Mouse (Mus musculus): ENCODE measurements around the gene Efcab6.

DNA sequence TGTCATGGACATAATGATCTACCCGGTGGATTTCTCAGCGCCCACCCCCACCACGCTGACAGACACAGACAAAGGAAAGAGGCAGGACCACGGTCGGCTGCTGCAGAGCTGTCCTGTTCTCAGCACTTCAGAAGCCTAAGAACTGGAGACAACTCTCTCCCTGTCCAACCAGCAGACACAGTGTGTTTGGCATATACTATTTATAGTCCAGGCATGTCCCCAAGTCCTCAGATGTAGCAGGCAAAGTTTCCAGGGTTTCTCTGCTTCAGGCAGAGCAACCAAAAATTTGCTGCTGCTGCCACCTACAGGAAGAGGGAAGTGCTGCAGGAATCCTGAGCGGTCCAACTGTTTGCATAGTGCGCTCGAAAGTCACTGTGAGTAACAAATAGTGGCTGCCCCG, 11.3 kb downstream of the Efcab6 start:
- TF ChIP-seq GATA1 (IDR thresholded peaks at IDR 0.05; ENCODE audit: borderline replicate concordance, low read length) (no peak), FLI1 (IDR thresholded peaks at IDR 0.05; ENCODE audit: low read length) (no peak)

Data from megakaryocyte, embryonic 14.5 days (primary cell).